Mouse (Mus musculus) C2C12 (cell line): ENCODE measurements around the gene S100a9. TPM values are rescaled to one million over a fixed set of nuclear protein-coding genes. Genes with fewer than 3 reads are reported as not detected.
A peak's percentile ranks its signal among the peaks of the same experiment; 100 is the strongest.

Experiments used
- H3K27me3 ChIP-seq: one replicate; pipeline ENCODE4 v1.6.1; 2011; ENCODE audit not compliant: control insufficient read depth, insufficient read depth, insufficient read length
- H3K36me3 ChIP-seq: one replicate; pipeline ENCODE4 v1.6.1; 2011; ENCODE audit not compliant: control insufficient read depth, insufficient read depth
- H3K4me3 ChIP-seq: one replicate; pipeline ENCODE4 v1.5.1; 2011; ENCODE audit warnings: mild to moderate bottlenecking, control low read depth; ENCODE audit not compliant: poor library complexity, insufficient read depth, severe bottlenecking
- H3K79me2 ChIP-seq: one replicate; pipeline ENCODE4 v1.6.1; 2011; ENCODE audit not compliant: control insufficient read depth, insufficient read depth
- H3K79me3 ChIP-seq: one replicate; pipeline ENCODE4 v1.6.1; 2011; ENCODE audit warnings: low read depth, control low read depth
- H3ac ChIP-seq: one replicate; pipeline ENCODE3; 2011; ENCODE audit warnings: low read depth; ENCODE audit not compliant: control insufficient read depth, insufficient read length
- CEBPB ChIP-seq: IDR thresholded peaks from one replicate; pipeline ENCODE4 v1.6.1; 2011; ENCODE audit warnings: low read depth, mild to moderate bottlenecking, control low read depth, moderate library complexity
- CTCF ChIP-seq: IDR thresholded peaks from one replicate; pipeline ENCODE4 v1.5.1; 2011; ENCODE audit not compliant: control insufficient read depth, insufficient read depth, insufficient read length
- FOSL1 ChIP-seq: IDR thresholded peaks from one replicate; pipeline ENCODE4 v1.8.0; 2011; ENCODE audit warnings: mild to moderate bottlenecking, low read length; ENCODE audit not compliant: poor library complexity, insufficient read depth, severe bottlenecking
- MAX ChIP-seq: IDR thresholded peaks from one replicate; pipeline ENCODE4 v1.6.1; 2011; ENCODE audit warnings: mild to moderate bottlenecking, control low read depth
- MYOD1 ChIP-seq: IDR thresholded peaks from one replicate; pipeline ENCODE4 v1.6.1; 2011; ENCODE audit warnings: low read depth; ENCODE audit not compliant: control insufficient read depth, insufficient read length
- MYOG ChIP-seq: IDR thresholded peaks from one replicate; pipeline ENCODE4 v1.6.1; 2011; ENCODE audit not compliant: control insufficient read depth, insufficient read length; ENCODE audit errors: extremely low read depth
- USF1 ChIP-seq: IDR thresholded peaks from one replicate; pipeline ENCODE4 v1.6.1; 2011; ENCODE audit warnings: low read depth, mild to moderate bottlenecking, control low read depth, moderate library complexity
- polyA plus RNA-seq: library from polyadenylated mRNA; unstranded; fragments of >200 nt; fragmentation: generic; extraction: Trizol; gene quantifications from one replicate; pipeline ENCODE4 v1.2.1, GENCODE M21; 2012; ENCODE audit warnings: missing spikeins

S100a9 gene
- polyA plus RNA-seq, 1 experiment, result not detected

DNA sequence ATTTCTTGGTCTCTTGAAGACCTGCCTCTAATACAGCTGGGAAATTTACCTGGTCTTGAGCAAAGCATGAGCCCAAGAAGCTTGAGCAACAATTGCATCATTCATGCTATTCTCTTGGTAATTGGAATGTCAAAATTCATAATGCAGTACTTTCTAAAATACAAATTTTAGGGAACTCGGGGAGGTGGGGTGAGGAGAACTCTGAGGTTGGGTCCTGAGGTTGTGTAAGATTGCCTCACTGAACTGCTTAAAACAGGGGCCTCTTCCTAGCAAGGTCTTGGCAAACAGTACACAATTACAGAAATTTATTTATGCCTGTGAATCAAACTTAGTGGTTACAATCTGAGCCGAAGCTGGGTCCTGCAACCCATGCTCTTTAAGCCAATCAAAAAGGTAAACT, 8.7 kb downstream of the S100a9 start:
- Histone ChIP-seq H3K79me2 (no peaks in the 10 kb centered on the region), H3K79me3 (no peaks in the 10 kb centered on the region), H3ac (no peak overlapping the region), H3K4me3 (no peak overlapping the region), H3K36me3 (no peaks in the 10 kb centered on the region), H3K27me3 (peaks cover 13% of the 10 kb centered on the region)
- TF ChIP-seq CTCF, result no peak
- TF ChIP-seq MYOD1, result no peak
- TF ChIP-seq USF1, result no peak
- TF ChIP-seq MAX, result no peak
- no peak for TF ChIP-seq FOSL1
- TF ChIP-seq MYOG, result no peak
- TF ChIP-seq CEBPB, result no peak

DNA sequence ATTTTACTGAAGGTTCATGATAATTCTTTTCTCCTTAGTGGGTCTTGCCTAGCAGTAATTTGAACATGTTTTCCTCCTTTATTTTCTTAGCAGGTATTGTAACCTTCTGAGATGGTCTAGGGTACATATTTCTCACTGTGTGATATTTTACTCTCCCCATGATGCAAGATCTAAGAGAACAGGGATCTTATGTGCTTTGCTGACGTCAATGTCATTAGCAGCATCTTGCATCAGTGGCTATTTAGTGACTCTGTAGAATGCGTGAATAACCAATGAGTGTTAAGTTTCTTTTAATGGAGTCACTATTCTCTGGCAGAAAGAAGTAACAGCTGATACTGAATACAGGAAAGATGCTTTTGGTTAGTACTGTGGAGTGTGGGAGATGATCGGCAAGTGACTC, 11.6 kb downstream of the S100a9 start:
- TF ChIP-seq MYOG (no peak), MAX (no peak), CTCF (no peak), MYOD1 (no peak), CEBPB (no peak), USF1 (no peak), FOSL1 (no peak)
- Histone ChIP-seq H3K4me3 (no peak overlapping the region), H3ac (no peak overlapping the region), H3K27me3 (peaks cover 4% of the 10 kb centered on the region), H3K79me3 (no peaks in the 10 kb centered on the region), H3K36me3 (no peaks in the 10 kb centered on the region), H3K79me2 (no peaks in the 10 kb centered on the region)

DNA sequence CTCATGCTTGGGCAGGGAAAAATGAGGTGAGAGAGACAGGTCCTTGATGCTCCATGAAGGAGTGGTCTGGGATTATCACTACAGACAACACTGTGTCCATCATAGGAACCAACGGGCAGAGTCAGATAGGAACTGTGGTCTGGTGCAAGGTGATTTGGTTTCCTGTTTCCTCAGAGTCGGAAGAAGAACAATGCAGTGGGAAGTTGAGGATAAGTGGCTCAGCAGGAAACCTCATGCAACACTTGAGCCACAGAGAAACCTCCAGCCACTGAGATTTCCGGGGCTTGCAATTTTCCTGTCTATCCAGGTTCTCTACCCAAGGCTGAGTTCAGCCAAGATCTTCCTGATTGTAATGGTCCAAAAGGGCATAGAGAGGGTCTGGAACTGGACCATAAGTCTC, 16.9 kb downstream of the S100a9 start:
- Histone ChIP-seq H3ac (no peak overlapping the region), H3K27me3 (peaks cover 21% of the 10 kb centered on the region)

DNA sequence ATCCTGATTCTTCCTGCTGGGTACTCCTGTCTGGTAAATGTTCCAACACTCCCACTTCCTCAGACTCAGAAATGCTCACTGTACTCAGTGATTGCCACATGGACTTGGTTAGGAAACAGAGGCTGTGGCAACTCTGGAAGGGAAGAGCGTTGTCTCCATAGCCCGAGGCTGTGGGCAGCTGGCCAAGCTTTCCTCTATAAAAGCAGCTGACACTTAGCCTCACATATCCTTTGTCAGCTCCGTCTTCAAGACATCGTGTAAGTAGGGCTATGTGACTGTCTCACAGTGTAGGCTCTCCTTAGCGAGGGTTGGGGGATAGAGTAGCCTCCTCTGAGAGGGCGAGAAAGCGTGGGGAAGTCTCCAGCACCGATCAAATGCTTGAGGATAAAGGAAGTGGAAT, 26.7 kb downstream of the S100a9 start, which contains the start of gene S100a8:
TSS of gene S100a8 (plus strand) at position 133 of the 400 bp plus-strand sequence.
- Histone ChIP-seq H3K4me3 (no peak within 1 kb of the TSS), H3ac (no peak within 1 kb of the TSS), H3K79me2 (no peaks in the 10 kb centered on the region), H3K27me3 (peaks cover 6% of the 10 kb centered on the region), H3K36me3 (no peaks in the 10 kb centered on the region), H3K79me3 (peaks cover 1% of the 10 kb centered on the region)
- no peak for TF ChIP-seq FOSL1
- no peak for TF ChIP-seq MAX
- TF ChIP-seq USF1, result no peak
- TF ChIP-seq MYOD1, result no peak
- TF ChIP-seq CTCF, result no peak
- TF ChIP-seq CEBPB, result no peak
- TF ChIP-seq MYOG, result no peak

More for the DNA sequence above, 16.9 kb downstream of the S100a9 start:
- no peaks in the 10 kb centered on the region for H3K79me3 ChIP-seq
- H3K79me2 ChIP-seq, result no peaks in the 10 kb centered on the region
- TF ChIP-seq MYOD1 (no peak), USF1 (no peak), CEBPB (no peak), CTCF (no peak), MYOG (no peak)
- H3K36me3 ChIP-seq, result no peaks in the 10 kb centered on the region
- no peak overlapping the region for H3K4me3 ChIP-seq

DNA sequence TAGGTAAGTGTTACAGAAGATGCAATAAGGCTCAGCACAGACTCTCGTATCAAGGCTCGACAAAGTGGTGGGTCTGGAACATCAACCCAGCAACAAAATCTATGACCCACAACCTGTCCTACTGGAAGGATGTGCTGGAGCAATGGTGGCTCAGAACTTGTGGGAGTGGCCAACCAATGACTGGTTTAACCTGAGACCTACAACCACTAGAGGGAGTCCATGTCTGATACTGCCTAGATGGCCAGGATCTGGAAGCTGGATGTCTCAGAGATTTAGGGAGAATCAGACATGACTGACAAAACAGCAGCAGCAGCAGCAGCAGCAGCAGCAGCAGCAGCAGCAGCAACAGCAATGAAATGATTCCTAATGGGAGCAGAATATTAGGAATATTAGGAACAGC, 31.3 kb downstream of the S100a9 start:
- peaks cover 5% of the 10 kb centered on the region for H3K27me3 ChIP-seq
- H3K79me3 ChIP-seq, result peaks cover 1% of the 10 kb centered on the region
- H3K79me2 ChIP-seq, result no peaks in the 10 kb centered on the region
- no peaks in the 10 kb centered on the region for H3K36me3 ChIP-seq
- TF ChIP-seq CTCF (peak; percentile 21), CEBPB (no peak)
- H3K4me3 ChIP-seq, result no peak overlapping the region
- H3ac ChIP-seq, result no peak overlapping the region

DNA sequence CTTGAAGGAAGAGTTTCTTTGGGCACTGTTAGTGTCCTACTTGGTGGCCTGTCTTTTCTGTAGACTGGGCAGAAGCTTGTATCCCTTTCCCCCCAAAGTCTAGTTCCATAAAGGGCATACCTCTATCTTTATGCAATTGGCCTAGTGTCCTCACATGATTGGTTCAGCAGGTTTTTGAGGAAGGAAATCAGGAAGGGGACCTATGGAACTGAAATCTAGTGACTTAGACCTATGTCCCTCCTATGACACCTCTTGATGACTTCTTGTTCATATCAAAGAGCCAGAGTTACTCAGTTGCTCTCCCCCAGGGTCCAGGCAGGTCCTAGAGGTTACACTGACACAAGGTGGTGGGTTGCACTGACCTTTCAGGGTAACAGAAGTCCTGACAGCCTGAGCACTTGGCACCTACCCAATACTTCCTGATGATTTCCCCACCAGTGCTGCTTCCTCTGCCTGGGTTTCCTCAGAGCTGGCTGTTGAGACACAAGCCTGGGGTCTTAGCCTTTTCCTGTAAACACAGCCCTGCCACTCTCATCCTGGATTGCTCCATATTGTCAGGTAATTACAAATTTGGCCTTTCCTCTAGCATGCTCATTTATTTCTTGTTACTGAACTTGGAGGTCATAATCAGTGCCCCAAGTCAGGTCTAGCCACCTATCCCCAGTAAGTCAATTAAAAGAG, 36.0 kb downstream of the S100a9 start:
- H3K27me3 ChIP-seq, result peaks cover 4% of the 10 kb centered on the region
- H3K36me3 ChIP-seq, result no peaks in the 10 kb centered on the region
- no peaks in the 10 kb centered on the region for H3K79me2 ChIP-seq
- no peak for TF ChIP-seq MYOG
- no peak for TF ChIP-seq MAX
- no peak for TF ChIP-seq CTCF
- no peak for TF ChIP-seq FOSL1
- TF ChIP-seq MYOD1, result no peak
- no peak for TF ChIP-seq CEBPB
- no peak for TF ChIP-seq USF1
- H3ac ChIP-seq, result no peak overlapping the region
- no peak overlapping the region for H3K4me3 ChIP-seq
- peaks cover 1% of the 10 kb centered on the region for H3K79me3 ChIP-seq
